Mouse (Mus musculus): Measurements from ENCODE around the gene Smim20.

- TF ChIP-seq POLR2A (IDR thresholded peaks at IDR 0.05; ENCODE audit: low read depth, low read length) (no peak), CTCF (IDR thresholded peaks at IDR 0.05; ENCODE audit: extremely low read depth, insufficient read length, insufficient replicate concordance, low read depth, low read length) (no peak)
Measured at GRCm38 (mm10) chr5:53296961-53297360, 30.1 kb downstream of the Smim20 start.
